In the genomic region with DNA sequence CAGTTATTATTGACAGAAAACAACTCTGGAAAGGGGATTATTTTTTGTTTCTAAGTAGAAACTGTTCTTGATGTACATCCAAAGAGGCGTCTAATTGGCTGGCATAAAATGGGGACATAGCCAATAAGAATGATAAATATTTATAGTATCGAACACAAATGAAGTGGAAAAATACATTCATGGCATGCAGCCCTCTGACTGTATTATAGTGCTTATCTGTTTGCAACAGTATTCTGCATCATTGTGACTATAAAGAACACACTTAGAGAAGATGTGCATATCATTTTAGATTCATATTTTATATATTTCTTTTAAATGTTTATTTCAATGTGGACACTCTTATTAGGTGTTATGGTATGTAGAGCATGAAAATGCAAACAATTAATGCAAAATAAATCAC, we compare ENCODE assay signal across 35 mouse cellular contexts.
"Had no signal": no experiment of that assay in that cellular context is flagged by ENCODE, and none has a peak within 500 bp of the region (broad histone marks: within the 10 kb centered on the region; RNA-seq: fewer than 3 reads in every experiment).

No protein-coding gene starts in this region.

- H3K9ac ChIP-seq: heart, embryonic 12.5 days; heart, embryonic 13.5 days; heart, embryonic 15.5 days; hindbrain, embryonic 12.5 days; hindbrain, embryonic 13.5 days; hindbrain, embryonic 14.5 days; hindbrain, embryonic 15.5 days; intestine, embryonic 15.5 days; kidney, embryonic 15.5 days had no signal

- H3K9me3 ChIP-seq: heart, embryonic 10.5 days; heart, embryonic 12.5 days; heart, embryonic 13.5 days; heart, embryonic 15.5 days; hindbrain, embryonic 10.5 days; hindbrain, embryonic 12.5 days; hindbrain, embryonic 13.5 days; hindbrain, embryonic 15.5 days; intestine, embryonic 15.5 days; kidney, embryonic 15.5 days had no signal

- H3K4me2 ChIP-seq: heart, embryonic 11.5 days; heart, embryonic 12.5 days; heart, embryonic 13.5 days; heart, embryonic 15.5 days; hindbrain, embryonic 12.5 days; hindbrain, embryonic 13.5 days; hindbrain, embryonic 14.5 days; hindbrain, embryonic 15.5 days; intestine, embryonic 15.5 days; kidney, embryonic 15.5 days had no signal

- ATAC-seq: hindbrain, embryonic 16.5 days; hindbrain, postnatal 0 days; inflammation-experienced regulatory T-cells, adult 6 months; intestine, embryonic 15.5 days; intestine, embryonic 16.5 days; intestine, postnatal 0 days had no signal

- DNase-seq: heart, adult 2 months; heart, postnatal 10 days; heart, postnatal 14 days; heart, postnatal 36 days; heart, postnatal 4 days; kidney, adult 11 months; kidney, adult 18-20 months; kidney, adult 2 months; kidney, adult 8-10 months; kidney, adult 9 months; kidney, postnatal 10 days; kidney, postnatal 14 days; kidney, postnatal 25 days; kidney, postnatal 36 days; kidney, postnatal 4 days; layer of hippocampus, adult 9-11 months had no signal

- H3K27me3 ChIP-seq: heart, embryonic 12.5 days; heart, embryonic 13.5 days; heart, embryonic 15.5 days; hindbrain, embryonic 12.5 days; hindbrain, embryonic 13.5 days; hindbrain, embryonic 15.5 days; intestine, embryonic 15.5 days; kidney, embryonic 15.5 days had no signal

- H3K4me1 ChIP-seq: heart, embryonic 10.5 days; heart, embryonic 12.5 days; heart, embryonic 13.5 days; heart, embryonic 15.5 days; hindbrain, embryonic 10.5 days; hindbrain, embryonic 12.5 days; hindbrain, embryonic 13.5 days; hindbrain, embryonic 15.5 days; intestine, embryonic 15.5 days; kidney, embryonic 15.5 days had no signal

- H3K4me3 ChIP-seq: heart, adult 2 months; heart, embryonic 10.5 days; heart, embryonic 12.5 days; heart, embryonic 13.5 days; heart, embryonic 15.5 days; hindbrain, embryonic 10.5 days; hindbrain, embryonic 12.5 days; hindbrain, embryonic 13.5 days; hindbrain, embryonic 15.5 days; intestine, embryonic 15.5 days; kidney, embryonic 15.5 days; layer of hippocampus, adult 2 months had no signal

- H3K27ac ChIP-seq: heart, adult 2 months; heart, embryonic 10.5 days; heart, embryonic 13.5 days; heart, embryonic 15.5 days; hindbrain, embryonic 10.5 days; hindbrain, embryonic 12.5 days; hindbrain, embryonic 13.5 days; hindbrain, embryonic 14.5 days; hindbrain, embryonic 15.5 days; hindbrain, postnatal 0 days; intestine, embryonic 15.5 days; kidney, embryonic 15.5 days; kidney, postnatal 0 days; layer of hippocampus, adult 2 months had no signal

- H3K36me3 ChIP-seq: heart, embryonic 10.5 days; heart, embryonic 12.5 days; heart, embryonic 13.5 days; heart, embryonic 15.5 days; hindbrain, embryonic 10.5 days; hindbrain, embryonic 12.5 days; hindbrain, embryonic 13.5 days; hindbrain, embryonic 15.5 days; intestine, embryonic 15.5 days; kidney, embryonic 15.5 days had no signal
